Mouse (Mus musculus): ENCODE results near the gene Unc5b. TPM values are rescaled to one million over a fixed set of nuclear protein-coding genes. Genes with fewer than 3 reads are reported as not detected.

The Unc5b gene
- polyA plus RNA-seq, 1 experiment from 2014 or later: 13.5 TPM

GRCm38 (mm10) chr10:60808447-60808846 is 22.9 kb downstream of the Unc5b start:
- H3K9me3 ChIP-seq: no peaks in the 10 kb centered on the region
- H3K36me3 ChIP-seq: no peaks in the 10 kb centered on the region
- H3K4me3 ChIP-seq (replicated peaks): no peak overlapping the region
- no peaks in the 10 kb centered on the region for H3K27me3 ChIP-seq
- no peak overlapping the region for H3K9ac ChIP-seq (replicated peaks)
- 61% methylated on average over 6 of the region's 6 CpGs for WGBS
- peak overlapping the region; percentile 91 for H3K27ac ChIP-seq
- ATAC-seq (ENCODE audit: insufficient number of reproducible peaks, insufficient read depth, low FRiP score, low TSS enrichment, low read depth): no peak
- peaks cover 98% of the 10 kb centered on the region for H3K4me1 ChIP-seq (replicated peaks)
- peak overlapping the region; percentile 50 for H3K4me2 ChIP-seq

- WGBS: 13% methylated on average over 22 of the region's 22 CpGs
- Histone ChIP-seq H3K36me3 (no peaks in the 10 kb centered on the region), H3K9me3 (no peaks in the 10 kb centered on the region), H3K4me2 (peak overlapping the region; percentile 50), H3K27me3 (no peaks in the 10 kb centered on the region), H3K4me3 (replicated peaks) (0 out of 2 replicates have a peak overlapping the region, but pooled peaks have one; percentile 2), H3K4me1 (replicated peaks) (peaks cover 96% of the 10 kb centered on the region), H3K9ac (replicated peaks) (no peak overlapping the region), H3K27ac (peak overlapping the region; percentile 91)
- 0 out of 2 replicates have a peak, but pooled peaks have one; percentile 24 for ATAC-seq (ENCODE audit: insufficient number of reproducible peaks, insufficient read depth, low FRiP score, low TSS enrichment, low read depth)
Observed at GRCm38 (mm10) chr10:60807531-60808185, 23.7 kb downstream of the Unc5b start.

- H3K27ac ChIP-seq: peak overlapping the region; percentile 91; the same call in 1 of the 2 replicates
- no peak overlapping the region for H3K4me2 ChIP-seq
- H3K27me3 ChIP-seq: no peaks in the 10 kb centered on the region
- no peak for ATAC-seq (ENCODE audit: insufficient number of reproducible peaks, insufficient read depth, low FRiP score, low TSS enrichment, low read depth)
- no peak overlapping the region for H3K9ac ChIP-seq (replicated peaks)
- no peak overlapping the region for H3K4me3 ChIP-seq (replicated peaks)
- 57% methylated on average over 8 of the region's 8 CpGs for WGBS
- H3K9me3 ChIP-seq: no peaks in the 10 kb centered on the region
- H3K4me1 ChIP-seq (replicated peaks): peaks cover 96% of the 10 kb centered on the region
- no peaks in the 10 kb centered on the region for H3K36me3 ChIP-seq
Observed at GRCm38 (mm10) chr10:60806207-60806538, 25.2 kb downstream of the Unc5b start.

GRCm38 (mm10) chr10:60805436-60806206 is 25.8 kb downstream of the Unc5b start:
- Histone ChIP-seq H3K27me3 (no peaks in the 10 kb centered on the region), H3K9ac (replicated peaks) (no peak overlapping the region; the same call in 1 of the 2 replicates), H3K36me3 (no peaks in the 10 kb centered on the region), H3K27ac (peak overlapping the region; percentile 91; the same call in 1 of the 2 replicates), H3K4me1 (replicated peaks) (peaks cover 96% of the 10 kb centered on the region), H3K9me3 (no peaks in the 10 kb centered on the region), H3K4me2 (no peak overlapping the region), H3K4me3 (replicated peaks) (no peak overlapping the region)
- 53% methylated on average over 21 of the region's 21 CpGs for whole genome bisulfite sequencing
- ATAC-seq (ENCODE audit: insufficient number of reproducible peaks, insufficient read depth, low FRiP score, low TSS enrichment, low read depth): no peak

GRCm38 (mm10) chr10:60804865-60805264 is 26.5 kb downstream of the Unc5b start:
- WGBS: 34% methylated on average over 4 of the region's 4 CpGs
- Histone ChIP-seq H3K4me3 (replicated peaks) (no peak overlapping the region), H3K27ac (peak overlapping the region; percentile 91; the same call in 1 of the 2 replicates), H3K4me2 (no peak overlapping the region), H3K36me3 (no peaks in the 10 kb centered on the region), H3K9me3 (no peaks in the 10 kb centered on the region), H3K9ac (replicated peaks) (no peak overlapping the region; the same call in 1 of the 2 replicates), H3K4me1 (replicated peaks) (peaks cover 97% of the 10 kb centered on the region), H3K27me3 (no peaks in the 10 kb centered on the region)
- ATAC-seq (ENCODE audit: insufficient number of reproducible peaks, insufficient read depth, low FRiP score, low TSS enrichment, low read depth): no peak

GRCm38 (mm10) chr10:60803971-60804370 is 27.4 kb downstream of the Unc5b start:
- Histone ChIP-seq H3K27ac (no peak overlapping the region), H3K9me3 (no peaks in the 10 kb centered on the region), H3K4me1 (replicated peaks) (peaks cover 97% of the 10 kb centered on the region), H3K36me3 (no peaks in the 10 kb centered on the region), H3K4me3 (replicated peaks) (no peak overlapping the region), H3K9ac (replicated peaks) (no peak overlapping the region), H3K4me2 (no peak overlapping the region), H3K27me3 (no peaks in the 10 kb centered on the region)
- no peak for ATAC-seq (ENCODE audit: insufficient number of reproducible peaks, insufficient read depth, low FRiP score, low TSS enrichment, low read depth)
- 89% methylated on average over 10 of the region's 10 CpGs for WGBS

- H3K4me1 ChIP-seq (replicated peaks): peaks cover 93% of the 10 kb centered on the region
- no peaks in the 10 kb centered on the region for H3K9me3 ChIP-seq
- H3K4me2 ChIP-seq: no peak overlapping the region
- no peaks in the 10 kb centered on the region for H3K36me3 ChIP-seq
- no peak overlapping the region for H3K9ac ChIP-seq (replicated peaks)
- H3K27me3 ChIP-seq: no peaks in the 10 kb centered on the region
- no peak overlapping the region for H3K27ac ChIP-seq
- no peak for ATAC-seq (ENCODE audit: insufficient number of reproducible peaks, insufficient read depth, low FRiP score, low TSS enrichment, low read depth)
- WGBS: 58% methylated on average over 12 of the region's 12 CpGs
- H3K4me3 ChIP-seq (replicated peaks): no peak overlapping the region
Observed at GRCm38 (mm10) chr10:60801898-60802412, 29.4 kb downstream of the Unc5b start.

GRCm38 (mm10) chr10:60801168-60801897 is 30.0 kb downstream of the Unc5b start:
- H3K27ac ChIP-seq: no peak overlapping the region
- H3K4me1 ChIP-seq (replicated peaks): peaks cover 93% of the 10 kb centered on the region
- no peak overlapping the region for H3K4me2 ChIP-seq
- 37% methylated on average over 11 of the region's 11 CpGs for WGBS
- H3K9me3 ChIP-seq: no peaks in the 10 kb centered on the region
- ATAC-seq (ENCODE audit: insufficient number of reproducible peaks, insufficient read depth, low FRiP score, low TSS enrichment, low read depth): no peak
- no peak overlapping the region for H3K4me3 ChIP-seq (replicated peaks)
- H3K36me3 ChIP-seq: no peaks in the 10 kb centered on the region
- H3K27me3 ChIP-seq: no peaks in the 10 kb centered on the region
- no peak overlapping the region for H3K9ac ChIP-seq (replicated peaks)

- WGBS: 5% methylated on average over 19 of the region's 19 CpGs
- H3K27me3 ChIP-seq: no peaks in the 10 kb centered on the region
- ATAC-seq (ENCODE audit: insufficient number of reproducible peaks, insufficient read depth, low FRiP score, low TSS enrichment, low read depth): no peak
- peaks cover 93% of the 10 kb centered on the region for H3K4me1 ChIP-seq (replicated peaks)
- no peak overlapping the region for H3K4me3 ChIP-seq (replicated peaks)
- H3K9ac ChIP-seq (replicated peaks): peak overlapping the region; percentile 27; the same call in 1 of the 2 replicates
- H3K9me3 ChIP-seq: no peaks in the 10 kb centered on the region
- no peaks in the 10 kb centered on the region for H3K36me3 ChIP-seq
- H3K27ac ChIP-seq: peak overlapping the region; percentile 64
- peak overlapping the region; percentile 19; the same call in 1 of the 2 replicates for H3K4me2 ChIP-seq
Observed at GRCm38 (mm10) chr10:60800295-60801167, 30.9 kb downstream of the Unc5b start.

GRCm38 (mm10) chr10:60797682-60798422 is 33.5 kb downstream of the Unc5b start:
- ATAC-seq (ENCODE audit: insufficient number of reproducible peaks, insufficient read depth, low FRiP score, low TSS enrichment, low read depth): no peak
- H3K4me2 ChIP-seq: no peak overlapping the region
- H3K27me3 ChIP-seq: no peaks in the 10 kb centered on the region
- H3K27ac ChIP-seq: 0 out of 2 replicates have a peak overlapping the region, but pooled peaks have one; percentile 64
- 73% methylated on average over 14 of the region's 14 CpGs for WGBS
- no peaks in the 10 kb centered on the region for H3K9me3 ChIP-seq
- H3K4me1 ChIP-seq (replicated peaks): peaks cover 94% of the 10 kb centered on the region
- no peak overlapping the region for H3K4me3 ChIP-seq (replicated peaks)
- no peaks in the 10 kb centered on the region for H3K36me3 ChIP-seq
- no peak overlapping the region for H3K9ac ChIP-seq (replicated peaks)
